Mouse (Mus musculus): ENCODE measurements around the gene Tmem185b.

The Tmem185b gene

GRCm38 (mm10) chr1:119539252-119539651 lies 13.3 kb downstream of the Tmem185b start:
- DNase-seq (ENCODE audit: low spot score in 2 of 2): no peak

DNA sequence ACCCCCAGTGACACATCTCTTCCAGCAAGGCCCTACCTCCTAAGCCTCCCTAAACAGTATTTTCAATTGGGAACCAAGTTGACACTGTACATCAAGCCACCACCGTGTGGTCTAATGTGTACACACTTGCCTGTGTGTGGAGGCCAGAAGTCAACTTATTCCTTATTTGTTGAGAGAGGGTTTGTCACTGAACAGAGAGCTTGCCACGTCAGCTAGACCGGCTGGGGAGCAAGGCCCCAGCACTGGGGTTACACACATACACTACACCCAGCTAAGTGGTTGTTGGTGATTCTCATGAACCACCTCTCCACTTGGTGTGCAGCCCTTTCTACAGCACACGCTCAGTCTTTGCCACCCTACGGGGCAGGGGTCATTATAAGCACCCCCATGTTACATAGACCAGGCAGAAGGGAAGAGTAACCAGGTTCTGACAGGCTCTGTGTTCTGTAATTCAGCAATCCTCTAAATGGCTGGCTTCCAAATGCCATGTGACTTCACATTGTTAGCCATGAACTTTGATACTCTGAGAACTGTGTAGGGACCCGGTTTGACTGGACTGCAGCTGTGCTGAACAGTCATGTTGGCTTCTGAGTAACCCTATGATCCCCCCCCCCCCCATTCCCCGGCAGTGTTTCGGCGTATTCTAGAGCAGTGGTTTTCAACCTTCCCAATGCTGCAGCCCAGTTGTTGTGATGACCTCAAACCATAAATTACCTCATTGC lies 15.0 kb downstream of the Tmem185b start:
- DNase-seq (ENCODE audit: low spot score in 2 of 2): no peak

DNA sequence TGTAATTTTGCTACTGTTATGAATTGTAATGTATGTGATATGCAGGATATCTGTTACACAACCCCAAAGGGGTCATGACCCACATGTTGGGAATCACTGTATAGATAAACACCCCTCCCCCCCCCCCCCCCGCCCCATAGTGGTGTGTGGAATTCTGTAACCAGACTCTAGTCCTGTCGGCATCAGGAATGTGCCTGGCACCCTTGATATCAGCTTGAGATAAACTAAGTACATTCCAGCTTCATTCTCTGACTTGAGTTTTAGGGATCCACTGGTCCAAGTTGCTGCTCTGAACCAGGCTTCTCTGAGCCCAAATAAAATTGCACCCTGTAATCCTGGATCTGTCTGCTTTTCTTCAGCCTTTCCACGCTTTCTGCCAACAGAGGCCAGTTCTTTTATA lies 15.6 kb downstream of the Tmem185b start:
- DNase-seq (ENCODE audit: low spot score in 2 of 2): no peak

- DNase-seq (ENCODE audit: low spot score in 2 of 2): no peak
Observed at GRCm38 (mm10) chr1:119543316-119543715, 17.4 kb downstream of the Tmem185b start.

DNA sequence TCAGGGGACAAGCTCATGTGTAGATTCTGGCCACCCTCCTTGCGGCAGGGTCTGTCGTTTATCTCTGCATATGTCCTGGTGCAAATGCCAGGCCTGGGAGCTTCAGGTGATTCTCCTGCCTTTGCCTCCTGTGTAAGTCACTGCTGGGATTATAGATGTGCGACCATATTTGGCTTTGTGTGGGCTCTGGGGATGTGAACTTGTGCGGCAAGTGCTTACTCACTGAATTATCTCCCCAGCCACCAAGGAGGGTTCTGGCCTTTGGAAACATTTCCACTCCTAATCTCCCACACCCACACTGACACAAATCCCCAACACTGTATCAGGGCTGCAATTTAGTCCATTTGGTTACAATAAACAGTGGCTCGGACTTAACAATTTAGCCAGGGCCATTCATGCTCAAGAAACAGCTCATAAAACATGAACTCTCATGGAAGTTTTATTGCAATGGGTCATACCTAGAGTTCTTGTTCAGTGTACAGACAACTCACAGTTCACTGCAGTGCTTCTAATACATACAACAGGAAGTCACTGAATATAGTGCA lies 18.7 kb downstream of the Tmem185b start:
- DNase-seq (ENCODE audit: low spot score in 2 of 2): no peak

- DNase-seq (ENCODE audit: low spot score in 2 of 2): no peak
Observed at GRCm38 (mm10) chr1:119545164-119545563, 19.2 kb downstream of the Tmem185b start.

- DNase-seq (ENCODE audit: low spot score in 2 of 2): no peak
Observed at GRCm38 (mm10) chr1:119545671-119546070, 19.7 kb downstream of the Tmem185b start.

DNA sequence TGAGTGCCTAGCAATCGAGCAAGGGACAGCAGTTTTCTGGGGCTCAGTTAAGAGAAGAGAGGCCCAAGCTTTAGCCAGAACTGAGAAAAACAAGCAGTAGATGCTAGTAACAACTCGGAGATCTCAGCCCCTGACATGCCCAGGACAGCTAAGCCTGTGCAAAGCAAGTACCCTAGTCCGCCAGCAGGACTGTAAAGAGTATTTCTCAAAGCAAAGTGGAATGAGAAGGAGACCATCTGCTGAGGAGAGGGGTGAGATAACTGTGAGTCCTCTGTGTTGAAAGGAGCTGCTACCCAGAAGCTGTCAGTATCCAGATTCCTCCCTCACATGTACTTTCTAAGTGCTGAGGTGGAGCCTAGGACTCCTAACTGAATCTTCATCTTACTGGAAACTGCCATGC lies 20.5 kb downstream of the Tmem185b start:
- no peak for DNase-seq (ENCODE audit: low spot score in 2 of 2)

- peak; percentile 64 to 79 for DNase-seq (ENCODE audit: low spot score in 2 of 2)
Observed at GRCm38 (mm10) chr1:119548668-119549326, 22.8 kb downstream of the Tmem185b start.

GRCm38 (mm10) chr1:119549327-119549689 lies 23.3 kb downstream of the Tmem185b start:
- DNase-seq (ENCODE audit: low spot score in 2 of 2): no peak

GRCm38 (mm10) chr1:119550064-119550463 lies 24.1 kb downstream of the Tmem185b start:
- DNase-seq (ENCODE audit: low spot score in 2 of 2): no peak

DNA sequence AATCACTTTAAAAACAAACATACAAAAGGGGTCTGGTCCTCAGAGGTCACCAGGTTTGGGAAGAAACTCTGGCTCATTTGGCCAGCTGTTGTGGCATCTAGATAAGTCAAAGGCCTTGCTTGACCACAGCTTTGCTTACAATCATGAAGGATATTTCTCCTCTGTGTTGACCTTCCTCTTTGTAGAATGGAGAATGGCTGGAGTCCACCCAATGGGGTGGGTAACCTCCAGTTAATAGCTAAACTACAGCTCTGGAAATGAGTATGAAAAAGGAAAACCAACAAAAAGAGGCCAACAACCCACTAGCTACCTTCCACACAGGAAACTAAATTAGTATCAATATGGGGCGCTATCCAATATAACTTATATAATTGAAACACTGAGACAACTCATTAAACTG lies 25.7 kb downstream of the Tmem185b start:
- DNase-seq (ENCODE audit: low spot score in 2 of 2): no peak

DNA sequence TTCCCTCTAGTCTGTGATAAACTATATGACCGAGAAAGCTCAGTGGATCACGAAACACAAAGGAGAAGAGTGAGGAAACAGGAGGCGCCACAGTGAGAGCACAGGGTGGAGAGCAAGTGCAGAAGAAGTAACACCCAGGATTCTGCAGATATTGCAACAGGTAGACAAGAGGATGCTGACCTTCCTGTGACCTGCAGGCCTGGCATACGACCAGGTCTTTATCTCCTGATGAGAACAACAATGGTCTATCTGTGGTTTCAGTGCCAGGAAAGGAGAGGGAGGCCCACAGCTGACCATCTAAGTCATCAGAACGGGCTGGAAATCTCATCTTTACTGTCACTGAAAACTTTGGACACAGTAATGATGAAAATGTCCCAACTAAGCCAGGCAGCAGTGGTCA lies 29.7 kb downstream of the Tmem185b start:
- no peak for DNase-seq (ENCODE audit: low spot score in 2 of 2)

DNA sequence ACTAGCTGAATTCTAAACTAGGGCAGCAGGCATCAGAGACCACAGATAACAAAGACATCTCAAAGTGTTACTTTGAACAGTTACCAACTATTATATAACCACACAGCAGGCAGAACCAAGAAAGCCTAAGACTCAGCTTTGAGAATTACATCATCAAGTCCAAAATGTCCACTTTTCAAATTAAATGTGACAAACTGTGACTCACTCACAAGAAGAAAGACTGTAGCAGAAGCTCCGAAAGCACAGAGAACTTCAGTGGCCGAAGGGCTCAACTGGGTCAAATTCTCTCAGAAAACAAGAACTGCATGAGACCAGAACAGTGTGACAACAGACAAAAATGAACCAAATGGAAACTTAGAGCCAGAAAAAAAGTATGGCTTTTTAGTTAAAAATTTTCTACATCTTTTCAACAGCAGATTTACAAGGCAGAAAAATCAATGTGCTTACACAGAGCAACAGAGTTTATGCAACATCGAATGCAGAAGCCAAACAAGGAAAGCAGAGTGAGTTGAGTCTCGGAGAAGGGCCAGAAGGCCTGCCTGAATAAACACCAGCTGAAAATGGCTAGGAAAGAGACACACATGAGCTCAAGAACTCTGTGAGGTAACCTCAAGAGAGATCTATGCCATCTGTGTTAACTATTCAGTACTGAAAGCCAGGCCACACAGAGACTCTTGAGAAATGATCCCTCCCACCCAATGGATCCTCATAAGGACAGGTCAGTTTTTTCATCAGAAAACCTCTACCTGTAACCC lies 31.9 kb downstream of the Tmem185b start:
- DNase-seq (ENCODE audit: low spot score in 2 of 2): no peak

GRCm38 (mm10) chr1:119565531-119565930 lies 39.6 kb downstream of the Tmem185b start:
- no peak for DNase-seq (ENCODE audit: low spot score in 2 of 2)

GRCm38 (mm10) chr1:119570134-119570533 lies 44.2 kb downstream of the Tmem185b start:
- no peak for DNase-seq (ENCODE audit: low spot score in 2 of 2)
